Mouse (Mus musculus): Measurements from ENCODE around the gene Bdp1.

- TF ChIP-seq CTCF (IDR thresholded peaks at IDR 0.05; ENCODE audit: low read depth, low read length) (no peak), GATA1 (IDR thresholded peaks at IDR 0.05; ENCODE audit: borderline replicate concordance, low read length) (no peak), TAL1 (conservative IDR thresholded peaks at IDR 0.05; ENCODE audit: low read depth, low read length) (no peak)
These were observed 20.1 kb upstream of the Bdp1 start for GRCm38 (mm10) chr13:100123970-100124369.

All from G1E (cell line).